39 mouse cellular contexts compared by ENCODE assay signal in genomic region chr11:14611859-14612258, GRCm38 (mm10). TPM values are rescaled to one million over a fixed set of nuclear protein-coding genes. Genes with fewer than 3 reads are reported as not detected.
"Had no signal": no experiment of that assay in that cellular context is flagged by ENCODE, and none has a peak within 500 bp of the region (broad histone marks: within the 10 kb centered on the region; RNA-seq: fewer than 3 reads in every experiment).

No protein-coding gene starts in this region.

- H3K27ac ChIP-seq: limb, embryonic 10.5 days; limb, embryonic 12.5 days; limb, embryonic 13.5 days; limb, embryonic 15.5 days; liver, embryonic 12.5 days; liver, embryonic 13.5 days; liver, embryonic 14.5 days; liver, embryonic 15.5 days; lung, embryonic 15.5 days; macrophage; midbrain, embryonic 10.5 days; midbrain, embryonic 12.5 days; midbrain, embryonic 13.5 days; midbrain, embryonic 15.5 days; neural tube, embryonic 12.5 days had no signal

- DNase-seq: left cerebral cortex, postnatal 4 days; liver; liver, embryonic 13.5 days; liver, postnatal 0 days; lung, adult 18-20 months; lung, adult 2 months; lung, embryonic 14.5 days; lung, postnatal 10 days; lung, postnatal 14 days; lung, postnatal 36 days; lung, postnatal 4 days; midbrain, embryonic 14.5 days had no signal

- ATAC-seq: liver, embryonic 12.5 days; liver, postnatal 0 days; lung, postnatal 0 days; midbrain, embryonic 13.5 days; midbrain, embryonic 15.5 days; midbrain, embryonic 16.5 days had no signal

- H3K4me3 ChIP-seq: limb, embryonic 10.5 days; limb, embryonic 12.5 days; limb, embryonic 13.5 days; limb, embryonic 15.5 days; liver, embryonic 12.5 days; liver, embryonic 13.5 days; liver, embryonic 15.5 days; lung, embryonic 15.5 days; megakaryocyte, embryonic 14.5 days; midbrain, embryonic 10.5 days; midbrain, embryonic 12.5 days; midbrain, embryonic 13.5 days; midbrain, embryonic 15.5 days; myocyte; neural tube, embryonic 12.5 days had no signal

RNA-seq across cellular contexts. Expression of gene Pom121l12, which starts 12.8 kb away (rescaled TPM):
- total RNA-seq: left cerebral cortex, postnatal 10 days; left cerebral cortex, postnatal 14 days; left cerebral cortex, postnatal 25 days; left cerebral cortex, postnatal 4 days; liver, adult 2 months; megakaryocyte progenitor cell, adult 5-6 weeks; megakaryocyte, adult 5-6 weeks; megakaryocyte-erythroid progenitor cell, adult 5-6 weeks; midbrain, postnatal 0 days; monocyte, adult 5-6 weeks had no signal
